Mouse (Mus musculus): ENCODE measurements around the gene Il4i1. TPM values are rescaled to one million over a fixed set of nuclear protein-coding genes. Genes with fewer than 3 reads are reported as not detected.

The Il4i1 gene
- polyA plus RNA-seq (2016; fragmentation: Nextera tagmentation; extraction: Ambion mirVana) = 0.85 and 1.7 TPM in 2 replicates

GRCm38 (mm10) chr7:44815721-44816469 is at the start of gene Il4i1, which contains the start of gene Nup62:
Il4i1 (plus strand) TSS chr7:44816387.
Nup62 (plus strand) TSS chr7:44816088.
- H3K36me3 ChIP-seq (replicated peaks) = peaks cover 69% of the 10 kb centered on the region
- peak within 1 kb of the TSS; percentile 99 for H3K27ac ChIP-seq
- H3K9me3 ChIP-seq = no peaks in the 10 kb centered on the region
- H3K4me3 ChIP-seq = peak within 1 kb of the TSS; percentile 90
- under 1% methylated on average over 62 of the region's 62 CpGs for WGBS
- no peaks in the 10 kb centered on the region for H3K27me3 ChIP-seq (ENCODE audit: poor library complexity, severe bottlenecking)
- peak; percentile 100 for DNase-seq (ENCODE audit: extremely low spot score, low spot score)
- peaks cover 53% of the 10 kb centered on the region for H3K4me1 ChIP-seq

- Histone ChIP-seq H3K4me1 (no peaks in the 10 kb centered on the region), H3K36me3 (replicated peaks) (peaks cover 73% of the 10 kb centered on the region), H3K27ac (no peak overlapping the region), H3K27me3 (ENCODE audit: poor library complexity, severe bottlenecking) (no peaks in the 10 kb centered on the region), H3K4me3 (no peak overlapping the region), H3K9me3 (no peaks in the 10 kb centered on the region)
- 87% methylated on average over 5 of the region's 5 CpGs for WGBS
- DNase-seq (ENCODE audit: extremely low spot score, low spot score) = no peak
Observed at GRCm38 (mm10) chr7:44768129-44768528, 48.1 kb upstream of the Il4i1 start.

DNA sequence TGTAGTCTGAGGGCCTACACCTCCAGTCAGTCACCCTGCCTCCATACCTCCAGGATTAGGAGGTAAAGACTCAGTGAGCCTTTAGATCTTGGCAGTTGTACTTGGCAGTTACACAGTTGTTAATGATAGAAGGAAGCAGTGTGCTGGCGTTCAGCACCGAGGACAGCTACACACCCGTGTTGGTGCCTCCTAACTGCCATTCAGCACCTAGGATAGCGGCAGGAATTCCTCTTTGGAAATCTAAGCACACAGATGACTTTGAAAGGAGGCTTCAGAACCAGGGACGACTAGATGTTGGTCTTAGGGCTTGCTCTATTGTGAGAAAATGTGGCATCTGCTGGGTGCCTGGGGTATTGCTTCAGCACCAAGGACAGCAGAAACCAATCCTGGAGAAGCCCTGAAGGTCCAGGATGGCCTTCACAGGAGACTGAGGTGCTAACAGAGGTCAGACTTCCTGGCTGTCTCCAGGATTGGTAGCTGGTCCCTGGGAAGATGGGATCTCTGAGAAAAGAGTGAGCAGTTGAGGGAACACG is 46.1 kb upstream of the Il4i1 start:
- no peak overlapping the region for H3K27ac ChIP-seq
- peaks cover 72% of the 10 kb centered on the region for H3K36me3 ChIP-seq (replicated peaks)
- 14% methylated on average over 6 of the region's 6 CpGs for WGBS
- peak; percentile 52 for DNase-seq (ENCODE audit: extremely low spot score, low spot score)
- no peaks in the 10 kb centered on the region for H3K4me1 ChIP-seq
- no peaks in the 10 kb centered on the region for H3K9me3 ChIP-seq
- H3K27me3 ChIP-seq (ENCODE audit: poor library complexity, severe bottlenecking) = no peaks in the 10 kb centered on the region
- no peak overlapping the region for H3K4me3 ChIP-seq

DNA sequence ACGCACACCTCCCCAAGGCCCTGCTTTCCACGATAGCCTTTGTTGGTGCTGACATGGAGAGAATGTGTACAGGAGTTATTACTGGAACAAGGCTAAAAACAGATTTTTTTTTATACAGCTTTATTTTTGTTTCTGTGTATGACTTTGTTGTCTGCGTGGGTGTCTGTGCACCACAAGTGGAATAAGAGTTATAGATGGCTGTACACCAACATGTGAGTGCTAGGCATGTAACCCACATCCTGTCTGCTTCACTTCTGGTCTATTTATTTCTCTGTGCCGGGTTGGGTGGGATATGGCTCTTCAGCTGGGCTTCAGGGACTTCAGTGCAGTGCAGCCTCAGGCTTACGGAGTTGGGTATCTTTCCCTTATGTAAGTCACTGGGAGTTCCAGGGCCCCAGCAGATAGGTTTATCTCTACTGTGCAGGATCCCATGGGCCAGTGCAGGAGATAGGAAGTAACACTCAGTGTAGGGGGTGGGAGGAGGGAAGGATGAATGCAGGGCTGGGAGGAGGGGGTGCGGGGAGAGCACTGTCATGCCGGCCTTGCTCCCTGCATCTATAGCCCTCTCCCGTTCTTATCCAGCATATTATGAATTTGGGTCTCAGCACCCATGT is 43.5 kb upstream of the Il4i1 start:
- Histone ChIP-seq H3K4me3 (no peak overlapping the region), H3K4me1 (no peaks in the 10 kb centered on the region), H3K27me3 (ENCODE audit: poor library complexity, severe bottlenecking) (no peaks in the 10 kb centered on the region), H3K27ac (no peak overlapping the region), H3K9me3 (no peaks in the 10 kb centered on the region), H3K36me3 (replicated peaks) (peaks cover 68% of the 10 kb centered on the region)
- 90% methylated on average over 8 of the region's 8 CpGs for WGBS
- DNase-seq (ENCODE audit: extremely low spot score, low spot score) = no peak

DNA sequence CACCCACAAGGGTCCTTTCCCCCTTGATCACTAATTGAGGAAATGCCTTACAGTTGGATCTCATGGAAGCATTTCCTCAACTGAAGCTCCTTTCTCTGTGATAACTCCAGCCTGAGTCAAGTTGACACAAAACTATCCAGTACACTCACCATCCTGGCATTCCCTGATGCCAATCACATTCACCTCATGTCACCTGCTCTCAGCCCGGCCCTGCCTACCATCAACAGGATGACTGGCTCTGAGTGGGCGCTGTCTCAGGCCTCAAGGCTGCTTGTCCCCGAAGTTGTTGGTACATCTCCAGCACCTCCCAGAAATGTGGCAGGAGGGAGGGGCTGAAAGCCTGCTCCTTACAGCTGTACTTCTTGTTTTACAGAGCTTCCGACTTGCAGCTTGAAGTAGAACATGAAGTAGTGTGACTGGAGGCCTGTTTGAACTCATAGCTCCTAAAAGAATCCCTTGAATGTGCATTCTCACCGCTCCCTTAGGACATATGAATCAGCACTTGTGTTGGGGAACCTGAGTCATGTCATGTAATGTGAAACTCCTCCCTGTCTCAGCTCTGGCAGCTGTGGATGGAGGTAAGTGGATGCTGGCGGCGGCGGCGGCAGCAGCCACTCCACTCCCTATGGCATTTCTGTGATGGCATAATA is 39.2 kb upstream of the Il4i1 start:
- no peaks in the 10 kb centered on the region for H3K9me3 ChIP-seq
- no peak for DNase-seq (ENCODE audit: extremely low spot score, low spot score)
- H3K27ac ChIP-seq = no peak overlapping the region
- no peaks in the 10 kb centered on the region for H3K4me1 ChIP-seq
- 95% methylated on average over 9 of the region's 9 CpGs for WGBS
- no peaks in the 10 kb centered on the region for H3K27me3 ChIP-seq (ENCODE audit: poor library complexity, severe bottlenecking)
- H3K36me3 ChIP-seq (replicated peaks) = peaks cover 49% of the 10 kb centered on the region
- H3K4me3 ChIP-seq = no peak overlapping the region

DNA sequence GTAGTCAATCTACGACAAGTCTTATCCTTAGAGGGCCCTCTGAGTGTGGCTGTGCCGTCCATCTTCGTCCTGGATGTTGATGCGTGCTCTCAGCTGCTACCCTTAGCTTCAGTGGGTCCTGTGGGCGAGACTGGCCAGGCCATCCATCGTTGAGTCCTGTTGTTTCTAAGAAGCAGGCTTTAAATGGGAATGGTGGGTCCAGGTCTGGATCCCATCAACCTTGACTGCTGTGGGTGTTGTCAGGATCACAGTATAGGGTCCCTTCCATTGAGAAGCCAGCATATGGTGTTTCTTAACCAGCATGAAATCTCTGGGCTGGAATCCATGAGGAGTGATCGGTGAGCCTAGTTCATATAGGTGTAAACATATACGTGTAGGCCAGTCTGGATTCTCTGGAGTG is 36.1 kb upstream of the Il4i1 start:
- H3K27me3 ChIP-seq (ENCODE audit: poor library complexity, severe bottlenecking) = no peaks in the 10 kb centered on the region
- DNase-seq (ENCODE audit: extremely low spot score, low spot score) = no peak
- H3K27ac ChIP-seq = no peak overlapping the region
- peaks cover 25% of the 10 kb centered on the region for H3K36me3 ChIP-seq (replicated peaks)
- no peaks in the 10 kb centered on the region for H3K9me3 ChIP-seq
- no peaks in the 10 kb centered on the region for H3K4me1 ChIP-seq
- H3K4me3 ChIP-seq = no peak overlapping the region
- WGBS = 90% methylated on average over 8 of the region's 8 CpGs

DNA sequence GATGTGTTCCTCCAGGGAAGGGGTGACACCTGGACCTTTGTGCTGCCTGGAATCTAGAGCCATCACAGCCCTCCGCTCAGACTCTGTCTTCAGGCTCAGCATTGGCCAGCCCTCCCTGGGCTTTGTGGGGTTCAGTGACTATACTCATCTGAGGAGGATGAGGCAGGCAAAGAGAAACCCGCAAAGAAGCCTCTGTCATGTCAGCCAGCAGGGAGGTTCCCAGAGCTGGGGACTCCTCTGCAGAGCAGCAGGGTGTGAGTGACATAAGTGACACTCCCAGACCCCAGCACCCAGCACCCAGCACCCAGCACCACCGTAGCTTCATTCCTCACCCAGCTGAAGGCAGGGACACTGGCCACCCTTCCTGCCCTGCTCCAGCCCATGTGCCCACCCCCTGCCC is 26.7 kb upstream of the Il4i1 start:
- H3K27me3 ChIP-seq (ENCODE audit: poor library complexity, severe bottlenecking) = no peaks in the 10 kb centered on the region
- no peak overlapping the region for H3K4me3 ChIP-seq
- no peak for DNase-seq (ENCODE audit: extremely low spot score, low spot score)
- no peaks in the 10 kb centered on the region for H3K36me3 ChIP-seq (replicated peaks)
- no peak overlapping the region for H3K27ac ChIP-seq
- 77% methylated on average over 3 of the region's 3 CpGs for WGBS
- no peaks in the 10 kb centered on the region for H3K4me1 ChIP-seq
- H3K9me3 ChIP-seq = peaks cover 17% of the 10 kb centered on the region

DNA sequence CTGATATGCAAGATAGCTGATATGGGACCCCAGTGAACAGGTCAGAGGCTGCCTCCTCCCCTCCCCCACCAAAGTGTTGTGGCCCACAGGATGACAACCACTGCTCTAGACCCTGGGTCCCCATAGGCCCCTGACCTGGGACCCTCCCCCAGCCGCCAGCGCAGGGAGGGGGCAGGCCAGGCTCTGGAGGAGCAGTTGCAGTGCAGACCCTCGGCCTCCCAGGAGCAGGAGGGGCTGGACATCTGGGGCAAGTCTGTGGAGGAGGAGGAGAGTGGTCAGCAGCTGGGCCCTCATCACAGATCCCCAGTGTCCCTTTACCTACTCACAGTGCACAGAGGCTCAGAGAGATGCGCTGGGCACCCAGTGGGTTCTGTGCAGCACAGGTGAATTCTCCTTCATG is 26.1 kb upstream of the Il4i1 start:
- H3K27ac ChIP-seq = no peak overlapping the region
- H3K4me3 ChIP-seq = no peak overlapping the region
- WGBS = 66% methylated on average over 4 of the region's 4 CpGs
- peaks cover 17% of the 10 kb centered on the region for H3K9me3 ChIP-seq
- no peaks in the 10 kb centered on the region for H3K4me1 ChIP-seq
- no peaks in the 10 kb centered on the region for H3K27me3 ChIP-seq (ENCODE audit: poor library complexity, severe bottlenecking)
- no peak for DNase-seq (ENCODE audit: extremely low spot score, low spot score)
- H3K36me3 ChIP-seq (replicated peaks) = no peaks in the 10 kb centered on the region

GRCm38 (mm10) chr7:44792781-44793180 is 23.4 kb upstream of the Il4i1 start:
- no peak overlapping the region for H3K4me3 ChIP-seq
- H3K27me3 ChIP-seq (ENCODE audit: poor library complexity, severe bottlenecking) = no peaks in the 10 kb centered on the region
- H3K36me3 ChIP-seq (replicated peaks) = no peaks in the 10 kb centered on the region
- H3K27ac ChIP-seq = no peak overlapping the region
- H3K4me1 ChIP-seq = no peaks in the 10 kb centered on the region
- peaks cover 24% of the 10 kb centered on the region for H3K9me3 ChIP-seq
- WGBS = 88% methylated on average over 6 of the region's 6 CpGs
- no peak for DNase-seq (ENCODE audit: extremely low spot score, low spot score)

DNA sequence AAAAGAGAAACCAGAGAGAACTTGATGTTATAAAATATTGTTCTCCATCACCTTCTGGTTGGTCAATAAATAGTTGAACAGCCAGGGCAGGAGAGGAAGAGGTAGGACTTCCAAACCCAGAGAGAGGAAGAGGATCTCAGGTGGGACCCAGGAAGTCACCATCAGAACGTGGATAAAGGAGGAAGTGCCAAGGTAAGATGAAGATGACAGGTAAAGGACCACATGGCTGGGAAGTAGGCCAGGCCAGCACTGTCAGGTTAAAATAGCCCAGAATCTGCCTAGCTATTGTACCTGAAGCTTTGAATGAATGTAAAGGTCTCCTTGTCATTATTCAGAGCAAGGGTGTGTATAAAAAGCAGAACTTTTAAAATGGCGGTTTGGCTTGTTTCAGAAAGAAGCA is 7.3 kb upstream of the Il4i1 start:
- no peaks in the 10 kb centered on the region for H3K27me3 ChIP-seq (ENCODE audit: poor library complexity, severe bottlenecking)
- no peak for DNase-seq (ENCODE audit: extremely low spot score, low spot score)
- H3K9me3 ChIP-seq = no peaks in the 10 kb centered on the region
- no peak overlapping the region for H3K4me3 ChIP-seq
- WGBS = 91% methylated on average over 2 of the region's 2 CpGs
- no peak overlapping the region for H3K27ac ChIP-seq
- 0 out of 2 replicates have a peak, but pooled peaks cover under 1% of the 10 kb centered on the region for H3K4me1 ChIP-seq
- peaks cover 33% of the 10 kb centered on the region for H3K36me3 ChIP-seq (replicated peaks)

GRCm38 (mm10) chr7:44809466-44809865 is 6.7 kb upstream of the Il4i1 start:
- Histone ChIP-seq H3K9me3 (no peaks in the 10 kb centered on the region), H3K36me3 (replicated peaks) (peaks cover 38% of the 10 kb centered on the region), H3K27me3 (ENCODE audit: poor library complexity, severe bottlenecking) (no peaks in the 10 kb centered on the region), H3K4me1 (peaks cover 5% of the 10 kb centered on the region), H3K4me3 (no peak overlapping the region), H3K27ac (no peak overlapping the region)
- no peak for DNase-seq (ENCODE audit: extremely low spot score, low spot score)
- 90% methylated on average over 3 of the region's 3 CpGs for WGBS

DNA sequence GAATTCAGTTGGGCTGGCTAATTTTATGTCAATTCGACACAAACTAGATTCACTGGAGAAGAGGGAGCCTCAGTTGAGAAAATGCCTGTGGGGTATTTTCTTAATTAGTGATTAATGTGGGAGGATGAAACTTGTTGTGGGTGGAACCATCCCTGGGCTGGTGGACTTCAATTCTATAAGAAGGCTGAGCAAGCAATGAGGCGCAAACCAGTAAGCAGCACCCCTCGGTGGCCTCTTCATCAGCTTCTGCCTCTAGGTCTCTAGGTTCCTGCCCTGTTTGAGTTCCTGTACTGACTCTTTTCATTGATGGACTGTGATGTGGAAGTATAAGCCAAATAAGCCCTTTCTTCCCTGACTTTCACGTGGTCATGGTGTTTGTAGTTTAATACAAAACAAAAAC is 5.8 kb upstream of the Il4i1 start:
- Histone ChIP-seq H3K4me1 (peaks cover 14% of the 10 kb centered on the region), H3K27me3 (ENCODE audit: poor library complexity, severe bottlenecking) (no peaks in the 10 kb centered on the region), H3K9me3 (no peaks in the 10 kb centered on the region), H3K27ac (no peak overlapping the region), H3K36me3 (replicated peaks) (peaks cover 42% of the 10 kb centered on the region), H3K4me3 (no peak overlapping the region)
- WGBS = 83% methylated on average over 4 of the region's 4 CpGs
- no peak for DNase-seq (ENCODE audit: extremely low spot score, low spot score)

Measured in forebrain, embryonic 10.5 days (tissue).